ENCODE assay signal across 8 mouse cellular contexts in genomic region chrX:95165671-95166127, GRCm38 (mm10). TPM values are rescaled to one million over a fixed set of nuclear protein-coding genes. Genes with fewer than 3 reads are reported as not detected.
DNase-seq lines count a peak whose midpoint lies in the region; ATAC-seq and TF ChIP-seq lines count a peak whose summit lies in the region.

No protein-coding gene starts in this region.

- H3K9me3 ChIP-seq in erythroblast, embryonic 14.5 days (ENCODE audit: control insufficient read depth, low read length), result no peaks in the 10 kb centered on the region
- H3K9me3 ChIP-seq in intestine, embryonic 15.5 days, result no peaks in the 10 kb centered on the region

- no peak for TF ChIP-seq CTCF in gastrocnemius, adult 2 months (IDR thresholded peaks at IDR 0.05)

- intact Hi-C loops in gastrocnemius, adult 2 months (cut with DNase I), result loop anchor here (10.0 kb wide), 1 partner anchor 489 kb away; the partner anchor contains the start of gene Zc4h2

- H3K4me2 ChIP-seq in intestine, embryonic 15.5 days (replicated peaks), result peak overlapping the region; percentile 56

- DNase-seq in A20 (ENCODE audit: low read depth, low spot score), result peak; percentile 59
- peak; percentile 34 for DNase-seq in cerebellum, adult 11-12 months
- peak; percentile 26 for DNase-seq in gastrocnemius, adult 2 months
- peak; percentile 0 for DNase-seq in lung, postnatal 14 days
- peak; percentile 38 for DNase-seq in testis, postnatal 10 days (ENCODE audit: low spot score)

- peak overlapping the region; percentile 58 for H3K4me3 ChIP-seq in erythroblast, embryonic 14.5 days (replicated peaks)
- peak overlapping the region; percentile 82 for H3K4me3 ChIP-seq in gastrocnemius, adult 2 months
- H3K4me3 ChIP-seq in intestine, embryonic 15.5 days (replicated peaks), result peak overlapping the region; percentile 47

- no peak for ATAC-seq in erythroblast, adult 5-6 weeks (replicated peaks; ENCODE audit: low FRiP score, poor library complexity, severe bottlenecking)
- ATAC-seq in intestine, embryonic 15.5 days, result peak; percentile 64

- H3K4me1 ChIP-seq in erythroblast, embryonic 14.5 days (ENCODE audit: control insufficient read depth), result peaks cover 3% of the 10 kb centered on the region; the same call in 1 of the 2 replicates
- no peaks in the 10 kb centered on the region for H3K4me1 ChIP-seq in intestine, embryonic 15.5 days (replicated peaks)

- peaks cover 5% of the 10 kb centered on the region; the same call in 1 of the 2 replicates for H3K27me3 ChIP-seq in erythroblast, embryonic 14.5 days (ENCODE audit: control insufficient read depth)
- H3K27me3 ChIP-seq in intestine, embryonic 15.5 days (replicated peaks), result no peaks in the 10 kb centered on the region

- peak overlapping the region; percentile 41 for H3K9ac ChIP-seq in intestine, embryonic 15.5 days

- no peaks in the 10 kb centered on the region for H3K36me3 ChIP-seq in erythroblast, embryonic 14.5 days (ENCODE audit: control insufficient read depth)
- no peaks in the 10 kb centered on the region for H3K36me3 ChIP-seq in intestine, embryonic 15.5 days

- peak overlapping the region; percentile 90 for H3K27ac ChIP-seq in gastrocnemius, adult 2 months
- peak overlapping the region; percentile 76; the same call in 1 of the 2 replicates for H3K27ac ChIP-seq in intestine, embryonic 15.5 days

- WGBS in intestine, embryonic 15.5 days, result 29% methylated on average over 9 of the region's 9 CpGs

RNA-seq across cellular contexts. Expression of gene Arhgef9, which starts 31.0 kb away (rescaled TPM):
- not detected in 2 replicates for polyA plus RNA-seq in erythroblast, embryonic 14.5 days (2012)
- total RNA-seq in erythroblast, adult 5-6 weeks (2015; ENCODE audit: low replicate concordance), result not detected in 2 replicates
- not detected in 2 replicates for total RNA-seq in erythroblast, adult 5-6 weeks (2017; ENCODE audit: low replicate concordance)
- total RNA-seq in gastrocnemius, adult 2 months (2021), result 10 to 100 TPM; 11.6 to 15.4 TPM
- polyA plus RNA-seq in intestine, embryonic 15.5 days (2015; fragmentation: Nextera tagmentation; extraction: Ambion mirVana), result 8.8 and 10.6 TPM in 2 replicates

Comparison
In these comparisons a context has a peak if more than half of its experiments do, and no peak if none do; other contexts are left out.
1. DNase-seq: peak in every context shown above with its lines; median percentile 59 in A20; 38 in testis, postnatal 10 days; 34 in cerebellum, adult 11-12 months; 26 in gastrocnemius, adult 2 months; 0 in lung, postnatal 14 days.
2. RNA of gene Arhgef9, which starts 31.0 kb away (total RNA-seq): 11.6 to 15.4 TPM in gastrocnemius, adult 2 months; not detected in erythroblast, adult 5-6 weeks; every median in the first group is over 10 times any median in the second.
3. Peak in every context shown above with its lines, with median percentiles within 50 percentile points of each other: H3K4me3 ChIP-seq.